Mouse (Mus musculus): Measurements from ENCODE around the gene Ggnbp2.

The Ggnbp2 gene

DNA sequence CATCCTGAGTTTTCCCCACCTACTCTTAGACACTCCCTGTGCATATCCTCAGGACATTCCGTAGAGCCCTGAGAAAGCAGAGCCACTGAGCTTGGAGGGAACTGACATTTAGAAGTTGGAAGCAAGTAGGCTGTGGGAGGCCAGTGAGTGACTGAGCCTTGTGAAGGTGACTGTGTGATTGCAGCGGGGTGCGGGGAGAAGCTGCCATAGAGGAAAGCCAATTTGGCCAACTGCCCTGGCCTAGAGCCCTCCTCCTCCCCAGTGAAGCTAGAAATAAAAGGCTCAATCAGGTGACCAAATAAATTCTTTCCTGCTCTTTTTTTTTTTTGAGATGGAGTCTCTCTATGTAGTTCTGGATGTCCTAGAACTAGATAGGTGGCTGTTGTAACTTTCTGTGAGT, 44.4 kb downstream of the Ggnbp2 start:
- DNase-seq (ENCODE audit: low read depth, low spot score), result no peak

DNA sequence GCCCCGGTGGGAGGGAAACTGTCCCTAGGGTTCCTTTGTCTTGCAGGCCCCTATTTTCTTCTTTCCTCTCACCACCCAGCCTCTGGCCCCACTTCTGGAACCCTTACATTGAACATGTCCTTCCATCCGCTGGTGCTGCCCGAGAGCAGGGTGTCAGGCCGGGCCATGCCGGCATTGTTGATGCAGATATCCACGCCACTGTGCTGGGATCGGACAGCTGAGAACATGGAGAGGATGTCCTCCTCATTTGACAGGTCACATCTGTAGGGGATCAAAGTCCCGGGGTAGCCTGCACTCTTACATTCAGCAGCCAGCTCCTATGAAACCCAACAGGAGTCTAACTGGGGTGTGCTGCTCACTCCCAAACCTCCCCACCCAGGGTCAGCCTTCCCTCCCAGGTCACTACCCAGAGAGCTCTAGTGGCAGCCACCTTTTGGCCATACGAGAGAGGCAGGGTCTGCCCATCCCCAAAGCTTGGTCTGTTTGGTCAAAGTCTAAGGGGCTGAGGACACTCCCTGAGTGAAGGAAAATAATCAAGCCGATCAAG, 45.3 kb downstream of the Ggnbp2 start:
- no peak for DNase-seq (ENCODE audit: low read depth, low spot score)

DNA sequence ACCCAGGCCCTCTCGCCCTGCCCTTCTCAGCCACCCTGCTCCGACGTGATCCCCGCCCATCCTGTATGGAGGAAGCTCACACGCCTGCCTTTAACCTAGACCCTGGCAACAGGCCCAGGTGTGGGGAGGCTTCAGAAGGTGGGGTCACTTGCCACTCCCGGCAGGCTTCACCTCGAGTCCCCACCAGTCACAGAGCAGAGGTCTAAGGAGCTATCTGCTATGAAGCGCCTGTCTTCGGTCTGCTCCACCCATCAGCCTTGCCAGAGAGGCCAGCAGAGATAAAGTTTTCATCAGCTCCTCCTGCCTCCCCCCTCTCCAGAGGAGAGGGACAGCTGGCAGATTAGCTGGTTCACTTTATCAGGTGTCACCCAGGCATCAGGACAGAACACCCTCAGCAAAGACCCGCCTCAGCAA, 47.1 kb downstream of the Ggnbp2 start:
- no peak for DNase-seq (ENCODE audit: low read depth, low spot score)

DNA sequence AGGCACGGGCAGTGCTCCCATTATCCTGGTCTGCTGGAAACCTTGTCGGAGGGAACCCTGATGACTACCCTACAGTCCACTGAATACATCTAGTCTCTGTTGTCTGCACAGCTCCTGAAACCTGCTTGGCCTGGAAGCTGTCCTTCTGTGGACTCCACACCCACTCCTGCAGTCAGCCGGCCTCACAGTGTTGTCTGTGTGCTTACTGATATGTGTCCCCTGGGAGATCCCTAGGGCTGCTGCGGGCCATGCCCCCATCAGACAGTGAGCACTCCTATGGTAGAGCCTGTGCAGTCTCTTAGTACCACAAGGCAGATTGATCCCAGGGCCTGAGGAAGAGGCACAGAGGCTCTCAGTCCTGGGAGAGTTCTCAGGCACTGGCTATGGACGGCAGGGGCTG, 48.1 kb downstream of the Ggnbp2 start:
- no peak for DNase-seq (ENCODE audit: low read depth, low spot score)

DNA sequence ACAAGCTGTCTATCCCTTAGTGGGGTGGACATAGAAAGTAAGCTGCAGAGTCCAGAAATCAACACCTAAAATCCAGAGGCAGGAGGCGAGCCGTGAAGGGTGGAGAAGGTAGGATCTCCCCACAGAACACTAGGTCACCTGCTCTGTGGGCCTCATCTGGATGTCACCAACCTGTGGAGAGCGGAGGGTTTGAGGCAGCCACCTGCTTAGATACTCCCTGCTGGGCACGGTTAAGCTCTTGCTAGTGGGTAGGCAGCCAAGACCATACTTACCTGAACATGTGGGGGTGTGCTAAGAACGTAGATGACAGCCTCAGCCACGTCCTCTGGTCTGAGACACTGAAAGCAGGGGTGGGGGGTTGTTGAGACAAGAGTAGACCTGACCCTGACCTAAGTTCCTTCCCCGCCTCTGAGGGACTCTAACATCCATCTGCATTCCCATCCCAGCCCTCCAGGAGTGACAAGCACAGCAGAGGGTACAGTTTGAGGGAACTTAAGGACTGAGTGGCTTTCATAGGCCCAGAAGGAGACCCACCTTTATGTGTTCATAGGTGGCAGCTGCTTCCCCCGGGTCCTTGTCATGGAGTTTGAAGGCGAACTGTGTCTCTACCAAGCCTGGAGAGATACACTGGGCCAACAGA, 49.4 kb downstream of the Ggnbp2 start:
- DNase-seq (ENCODE audit: low read depth, low spot score), result no peak

DNA sequence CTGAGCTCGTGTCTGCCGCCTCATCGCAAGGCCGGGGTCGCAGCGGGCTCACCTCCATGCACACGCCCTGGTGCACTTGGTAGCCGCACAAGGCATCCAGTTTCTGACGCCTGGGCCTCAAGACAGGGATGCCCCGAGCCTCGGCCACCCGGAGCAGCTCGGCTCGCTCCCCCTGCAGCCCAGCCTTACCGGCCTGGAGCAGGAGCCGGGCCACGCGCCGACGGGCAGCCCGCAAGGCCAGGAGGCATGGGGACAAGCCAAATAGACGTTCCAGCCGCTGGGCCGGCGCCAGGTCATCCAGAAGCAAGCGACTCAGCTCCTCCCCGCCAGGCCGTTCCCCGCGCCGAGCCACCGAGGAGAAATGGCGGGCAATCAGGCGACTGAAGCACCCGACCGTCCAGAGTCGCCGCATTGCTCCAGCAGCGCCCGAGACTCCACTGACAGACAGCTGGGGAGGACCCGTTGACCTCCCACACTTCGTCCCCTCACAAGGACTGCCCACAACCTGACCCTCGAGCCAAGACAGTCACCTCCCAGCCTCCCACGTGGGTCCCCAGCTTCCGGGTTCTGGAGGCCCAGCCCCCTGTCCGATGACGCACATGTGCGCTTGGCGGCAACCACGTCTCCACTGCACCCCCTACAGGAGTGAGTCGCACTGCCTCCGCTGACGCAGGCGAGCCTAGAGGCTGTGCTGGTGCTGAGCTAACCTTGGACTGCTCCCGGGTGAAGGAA, 51.5 kb downstream of the Ggnbp2 start, which contains the start of gene Mrm1:
Gene Mrm1, minus strand, starts transcription at position 555 of the 732 bp plus-strand sequence.
- peak; percentile 93 for DNase-seq (ENCODE audit: low read depth, low spot score)

DNA sequence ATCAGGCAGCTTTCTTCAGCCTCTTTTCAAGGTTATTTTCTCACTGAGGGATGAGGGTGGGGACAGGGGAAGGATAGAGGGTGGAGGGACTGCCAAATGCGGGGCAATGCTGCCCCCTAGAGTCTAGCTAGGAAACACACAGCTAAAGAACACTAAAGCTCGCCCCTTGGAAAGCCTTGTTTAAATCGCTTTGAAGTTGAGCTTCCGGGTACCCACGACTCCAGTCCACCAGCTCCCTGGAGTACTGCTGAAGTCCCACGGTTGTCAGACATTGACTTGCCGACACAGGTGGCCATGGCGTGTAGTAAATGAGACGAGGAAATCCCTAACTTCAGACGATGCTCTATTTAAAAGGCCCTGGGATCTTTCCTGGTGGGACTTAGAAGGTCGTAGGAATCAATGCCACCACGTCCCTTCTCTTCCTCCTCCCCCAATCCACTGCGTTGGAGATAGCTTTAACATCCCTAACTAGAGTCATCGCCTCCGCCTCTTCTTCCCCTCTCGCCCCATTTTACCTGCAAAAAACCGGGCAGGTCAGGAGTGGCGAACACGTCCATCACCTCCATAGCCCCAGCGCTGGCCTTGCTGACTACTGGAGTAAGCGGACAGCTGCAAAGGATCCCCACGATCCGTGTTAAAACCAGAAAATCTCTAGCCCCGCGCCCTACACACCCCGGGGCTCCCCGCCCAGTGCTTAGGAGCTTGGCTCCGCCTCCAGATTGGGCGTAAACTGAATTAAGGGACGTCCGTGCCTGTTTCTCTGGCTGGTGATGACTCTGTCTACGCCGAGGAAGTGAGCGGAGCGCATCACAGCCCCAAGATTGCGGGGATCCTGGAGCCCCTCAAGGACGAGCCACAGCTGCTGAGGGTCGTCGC, 52.3 kb downstream of the Ggnbp2 start:
- DNase-seq (ENCODE audit: low read depth, low spot score), result peak; percentile 82

DNA sequence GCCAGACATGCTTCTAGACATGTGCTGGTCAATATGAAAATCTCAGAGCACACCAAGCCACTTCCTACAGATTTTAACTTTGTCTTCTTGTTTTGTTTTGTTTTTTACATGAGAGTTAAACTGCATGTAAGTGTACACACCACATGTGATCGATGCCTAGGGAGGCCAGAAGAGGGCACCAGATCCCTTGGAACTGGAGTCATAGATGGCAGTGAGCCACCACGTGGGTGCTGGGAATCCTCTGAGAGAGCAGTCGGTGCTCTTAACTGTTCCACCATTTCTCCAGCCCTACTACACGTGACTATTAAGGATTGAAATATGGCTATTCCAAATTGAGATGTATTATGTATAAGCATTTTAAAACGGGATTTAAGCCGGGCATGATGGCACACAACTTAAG, 53.3 kb downstream of the Ggnbp2 start:
- no peak for DNase-seq (ENCODE audit: low read depth, low spot score)

DNA sequence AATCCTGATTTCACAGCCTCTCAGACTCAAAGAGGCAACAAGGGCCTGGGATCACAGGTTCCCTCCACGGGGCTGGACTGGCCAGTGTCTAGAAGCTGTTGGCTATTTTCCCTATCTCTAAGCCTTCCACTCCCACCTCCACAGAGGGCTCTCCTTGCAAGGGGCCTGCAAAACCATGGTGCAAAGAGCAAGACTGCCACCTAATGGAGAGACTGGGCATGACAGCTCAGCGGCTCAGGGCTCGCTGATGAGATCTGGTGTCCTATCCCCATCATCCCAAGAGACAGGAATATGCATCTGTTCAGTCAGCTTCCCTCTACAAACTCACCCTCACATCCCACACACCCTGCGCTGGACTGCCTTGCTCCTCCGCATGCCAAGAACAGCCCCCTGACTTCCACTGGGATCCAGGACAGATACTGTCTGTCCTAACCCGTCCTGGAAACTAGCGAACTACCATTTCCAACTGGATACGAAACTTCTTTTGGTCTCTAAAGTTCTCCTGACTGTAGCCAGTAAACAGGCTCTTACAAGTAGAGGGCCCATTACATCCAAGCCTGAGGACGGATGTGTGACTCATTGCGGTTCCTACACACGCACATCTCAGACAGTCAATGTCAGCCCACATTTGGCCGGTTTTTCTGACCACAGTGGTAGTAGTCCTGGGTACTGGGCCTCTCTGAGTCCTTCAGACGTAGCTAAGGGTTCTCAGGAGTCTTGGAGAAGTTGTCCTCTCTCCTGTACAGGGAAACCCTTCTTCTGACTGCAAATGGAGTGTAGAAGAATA, 56.7 kb downstream of the Ggnbp2 start:
- peak; percentile 80 for DNase-seq (ENCODE audit: low read depth, low spot score)

DNA sequence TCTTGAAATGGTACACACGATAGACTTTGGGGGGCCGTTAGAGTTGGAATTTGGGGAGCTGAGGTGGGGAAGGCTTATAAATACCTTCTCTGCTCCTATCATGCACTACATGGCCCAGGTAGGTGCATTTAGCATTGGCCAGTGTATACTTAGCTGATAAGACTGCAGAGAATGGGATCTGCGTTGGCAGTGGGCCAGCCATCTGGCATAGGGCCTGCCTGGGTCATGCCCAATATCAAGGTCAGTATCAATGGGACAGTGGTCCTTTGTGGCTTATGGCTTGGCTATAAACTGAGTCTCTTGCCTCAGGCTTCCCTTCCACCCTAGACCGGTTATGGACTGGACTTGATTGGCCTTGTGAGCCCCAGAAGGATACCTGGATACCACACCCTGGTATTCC, 66.2 kb downstream of the Ggnbp2 start:
- no peak for DNase-seq (ENCODE audit: low read depth, low spot score)

DNA sequence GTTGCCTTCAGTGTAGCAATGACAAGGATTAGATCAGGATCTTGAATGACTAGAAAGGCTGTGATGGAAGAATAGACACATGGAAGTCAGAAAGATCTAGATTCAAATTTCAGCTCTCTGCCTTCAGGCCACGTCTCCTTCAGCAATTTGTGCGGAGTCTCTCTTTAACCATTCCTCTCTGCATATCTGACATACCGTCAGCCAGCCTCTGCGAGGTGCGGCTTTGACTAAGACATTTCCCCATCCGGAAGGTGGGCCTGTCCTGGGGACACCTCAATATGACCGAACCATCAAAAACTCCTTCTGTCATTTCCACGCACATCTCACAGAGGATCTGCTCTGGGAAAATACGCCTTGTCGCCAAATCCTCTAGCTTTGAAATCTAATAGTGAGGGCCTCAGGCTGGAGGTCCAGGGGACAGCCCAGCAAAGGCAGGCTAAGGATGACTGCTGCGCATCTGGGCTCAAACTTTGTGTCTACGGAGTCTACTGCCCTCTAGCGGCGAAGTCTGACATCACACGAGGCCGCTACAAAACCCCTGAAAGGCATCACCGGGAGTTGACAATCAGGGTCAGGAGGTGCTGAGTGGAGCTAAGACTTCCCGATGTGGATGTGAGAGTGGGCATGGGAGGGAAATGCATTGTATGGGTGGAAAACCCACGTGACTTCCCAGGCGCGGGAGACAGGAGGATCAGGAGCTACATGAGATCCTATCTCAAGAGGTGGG, 72.8 kb downstream of the Ggnbp2 start:
- DNase-seq (ENCODE audit: low read depth, low spot score), result peak; percentile 87

DNA sequence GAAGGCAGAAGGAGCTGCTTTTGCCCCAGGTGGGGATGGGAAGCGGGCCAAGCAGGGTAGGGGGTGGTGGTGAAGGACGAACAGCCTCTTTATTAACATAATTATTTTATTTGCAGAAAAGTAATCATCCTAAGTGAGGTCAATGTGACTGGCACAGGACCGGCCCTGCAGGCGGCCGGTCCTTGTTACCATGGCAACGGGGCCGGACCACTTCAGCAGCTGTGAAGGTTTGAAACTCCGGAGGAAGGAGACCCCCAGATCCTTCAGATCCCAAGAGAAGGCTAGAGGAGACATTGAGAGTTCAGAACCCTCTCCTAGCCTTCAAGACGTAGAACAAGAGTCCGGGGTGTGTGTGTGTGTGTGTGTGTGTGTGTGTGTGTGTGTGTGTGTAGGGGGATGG, 73.6 kb downstream of the Ggnbp2 start:
- no peak for DNase-seq (ENCODE audit: low read depth, low spot score)

DNA sequence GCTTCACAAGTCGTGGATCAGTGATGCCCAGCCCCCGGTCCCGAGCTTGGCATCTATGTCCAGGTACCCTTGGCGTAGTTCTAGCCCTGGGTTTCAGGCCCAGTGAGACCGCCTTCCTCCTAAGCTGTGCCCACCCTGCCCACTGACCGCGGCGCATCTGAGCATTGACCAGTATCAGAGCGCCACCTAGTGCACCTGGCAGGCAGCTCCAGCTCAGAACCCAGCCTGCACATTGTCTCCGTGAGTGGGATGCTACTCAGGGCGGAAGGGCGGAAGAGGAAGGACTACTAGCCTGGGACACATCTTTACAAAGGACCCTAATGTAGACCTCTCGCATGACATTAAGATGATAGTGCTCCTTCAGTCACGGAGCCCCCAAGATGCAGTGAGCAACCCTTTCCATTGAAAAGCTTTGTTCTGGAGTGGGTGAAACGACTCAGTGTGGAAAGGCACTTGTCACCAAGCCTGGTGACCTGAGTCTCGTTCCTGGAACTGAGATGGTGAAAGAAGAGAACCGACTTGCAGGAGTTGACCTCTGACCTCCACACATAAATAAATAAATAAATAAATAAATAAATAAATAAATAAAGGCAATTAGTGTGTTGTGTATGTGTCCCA, 76.0 kb downstream of the Ggnbp2 start:
- DNase-seq (ENCODE audit: low read depth, low spot score), result peak; percentile 73

DNA sequence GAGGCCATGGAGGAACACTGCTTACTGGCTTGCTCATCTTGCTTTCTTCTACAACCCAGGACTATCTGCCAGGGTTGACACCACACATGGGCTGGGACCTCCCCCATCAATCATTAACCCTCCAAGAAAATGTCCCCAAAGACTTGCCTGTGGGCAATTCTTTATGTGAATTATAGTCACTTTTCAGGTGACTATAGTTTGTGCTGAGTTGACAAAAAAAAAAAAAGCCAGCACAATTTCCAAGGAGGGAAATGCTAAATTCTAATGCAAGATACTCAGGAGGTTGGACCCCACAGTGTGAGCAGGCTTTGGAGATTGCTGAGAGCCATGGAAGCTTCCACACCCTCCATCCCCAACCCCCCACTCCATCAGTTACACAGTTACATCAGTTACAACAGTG, 77.1 kb downstream of the Ggnbp2 start:
- DNase-seq (ENCODE audit: low read depth, low spot score), result no peak

DNA sequence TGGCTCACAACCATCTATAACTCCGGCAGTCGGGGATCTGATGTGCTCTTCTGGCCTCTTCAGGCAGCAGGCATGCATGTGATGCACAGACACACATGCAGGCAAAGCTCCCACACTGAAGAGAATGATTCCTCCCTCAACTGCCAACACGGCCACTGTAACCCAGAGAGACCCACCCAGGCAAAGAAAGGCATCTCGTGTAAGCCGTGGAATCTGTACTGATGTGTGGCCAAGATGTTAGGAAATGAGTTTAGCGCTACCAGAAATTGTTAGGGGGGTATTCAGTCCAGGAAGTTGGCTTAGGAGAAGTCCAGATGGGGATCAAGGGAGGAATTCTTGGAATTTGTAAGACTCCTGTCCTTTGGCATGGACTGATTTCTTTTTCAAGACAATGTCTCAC, 80.2 kb downstream of the Ggnbp2 start:
- DNase-seq (ENCODE audit: low read depth, low spot score), result no peak

All from forelimb bud, embryonic 11.5 days (tissue).